Mouse (Mus musculus) megakaryocyte, embryonic 14.5 days (primary cell): ENCODE measurements around the gene Ccdc61.

Source experiments
- FLI1 ChIP-seq: IDR thresholded peaks from 2 replicates; pipeline ENCODE4 v1.6.1; 2012; ENCODE audit warnings: low read length, inconsistent platforms, mixed read lengths
- GATA1 ChIP-seq: IDR thresholded peaks from 3 replicates; pipeline ENCODE4 v1.6.1; 2012; ENCODE audit warnings: mixed read lengths, low read length, inconsistent platforms, borderline replicate concordance

DNA sequence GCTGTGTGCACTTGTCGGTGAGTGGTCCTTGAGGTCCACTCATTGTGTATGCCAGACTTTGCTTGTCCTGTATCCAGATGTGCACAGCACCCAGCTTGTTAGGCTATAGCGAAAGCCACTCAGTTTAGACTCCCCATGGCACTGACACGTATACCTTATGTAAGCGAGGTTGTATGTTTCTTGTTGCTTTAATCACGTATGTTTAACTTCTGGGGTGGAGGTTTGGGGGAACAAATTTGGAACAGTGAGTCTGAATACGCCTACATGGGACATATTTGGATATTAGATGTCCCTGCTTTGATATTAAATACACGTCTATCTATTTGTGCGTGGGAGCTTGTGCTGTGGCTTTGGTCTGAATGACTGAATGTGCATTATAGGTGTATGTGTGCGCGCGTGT, 13.1 kb upstream of the Ccdc61 start:
- TF ChIP-seq GATA1 (no peak), FLI1 (no peak)
